ENCODE assay signal across 8 mouse cellular contexts in genomic region chr9:25253478-25253824, GRCm38 (mm10). TPM values are rescaled to one million over a fixed set of nuclear protein-coding genes. Genes with fewer than 3 reads are reported as not detected.
A peak's percentile ranks its signal among the peaks of the same experiment; 100 is the strongest.
DNase-seq lines count a peak whose midpoint lies in the region; ATAC-seq and TF ChIP-seq lines count a peak whose summit lies in the region.

No protein-coding gene starts in this region.

- peak overlapping the region; percentile 64 for H3K4me3 ChIP-seq in kidney, adult 2 months (ENCODE audit: insufficient read depth, low read depth, low read length)
- H3K4me3 ChIP-seq in MEL (ENCODE audit: control insufficient read depth in 1 of 2, insufficient read depth in 1 of 2, low read depth in 2 of 2, low read length in 2 of 2), result peak overlapping the region; percentile 59 to 95
- peak overlapping the region; percentile 97 for H3K4me3 ChIP-seq in hindbrain, embryonic 12.5 days
- H3K4me3 ChIP-seq in midbrain, embryonic 12.5 days, result peak overlapping the region; percentile 99

- H3K36me3 ChIP-seq in kidney, adult 2 months (ENCODE audit: control insufficient read depth, insufficient read depth, low read length), result no peaks in the 10 kb centered on the region
- H3K36me3 ChIP-seq in MEL (ENCODE audit: control insufficient read depth in 1 of 2, insufficient read depth in 2 of 2, low read length in 2 of 2), result peaks cover 0 to 33% of the 10 kb centered on the region in 2 experiments; a peak in 2 of 4 replicates
- H3K36me3 ChIP-seq in hindbrain, embryonic 12.5 days, result no peaks in the 10 kb centered on the region
- no peaks in the 10 kb centered on the region for H3K36me3 ChIP-seq in midbrain, embryonic 12.5 days

- under 1% methylated on average over 3 of the region's 3 CpGs for WGBS in kidney, adult 2 months
- 7% methylated on average over 3 of the region's 3 CpGs for WGBS in hindbrain, embryonic 12.5 days
- 15% methylated on average over 3 of the region's 3 CpGs for WGBS in midbrain, embryonic 12.5 days

- H3K4me1 ChIP-seq in kidney, adult 2 months (ENCODE audit: control insufficient read depth, insufficient read depth, low read length), result peaks cover 6% of the 10 kb centered on the region; the same call in 1 of the 2 replicates
- peaks cover 0 to 11% of the 10 kb centered on the region in 2 experiments; a peak in 3 of 4 replicates for H3K4me1 ChIP-seq in MEL (ENCODE audit: control insufficient read depth in 1 of 2, insufficient read depth in 2 of 2, low read length in 2 of 2)
- H3K4me1 ChIP-seq in hindbrain, embryonic 12.5 days, result peaks cover 14% of the 10 kb centered on the region
- peaks cover 15% of the 10 kb centered on the region for H3K4me1 ChIP-seq in midbrain, embryonic 12.5 days

- no peak for TF ChIP-seq EP300 in MEL (IDR thresholded peaks at IDR 0.05; ENCODE audit: low read depth in 1 of 2, low read length in 2 of 2)

- no peak for DNase-seq in kidney, adult 2 months
- DNase-seq in kidney, adult 18-20 months, result no peak
- DNase-seq in MEL (ENCODE audit: low read depth, low spot score), result no peak
- no peak for DNase-seq in left cerebral cortex, postnatal 25 days (ENCODE audit: low spot score in 2 of 2)
- DNase-seq in left cerebral cortex, postnatal 36 days (ENCODE audit: low spot score in 2 of 2), result no peak
- DNase-seq in frontal cortex, postnatal 36 days (ENCODE audit: low spot score in 2 of 2), result no peak

- no peak for TF ChIP-seq CTCF in kidney, adult 2 months (conservative IDR thresholded peaks at IDR 0.05; ENCODE audit: insufficient read depth, insufficient read length, low read depth, low read length)
- no peak; a peak in 1 of 6 replicates for TF ChIP-seq CTCF in MEL (IDR thresholded peaks at IDR 0.05 in 2 of 3, conservative IDR thresholded peaks at IDR 0.05 in 1 of 3; ENCODE audit: control insufficient read depth in 1 of 3, insufficient read depth in 1 of 3, low read depth in 2 of 3, low read length in 3 of 3, poor library complexity in 1 of 3, severe bottlenecking in 1 of 3)

- no peak for TF ChIP-seq POLR2A in kidney, adult 2 months (IDR thresholded peaks at IDR 0.05; ENCODE audit: low read depth, low read length)
- no peak for TF ChIP-seq POLR2A in MEL (IDR thresholded peaks at IDR 0.05; ENCODE audit: control insufficient read depth in 1 of 2, insufficient read depth in 1 of 2, low read depth in 1 of 2, low read length in 2 of 2, poor library complexity in 1 of 2)

- H3K9ac ChIP-seq in MEL (ENCODE audit: control insufficient read depth, low read depth, low read length, poor library complexity, severe bottlenecking), result peak overlapping the region; percentile 97
- H3K9ac ChIP-seq in hindbrain, embryonic 12.5 days, result peak overlapping the region; percentile 99
- peak overlapping the region; percentile 98 for H3K9ac ChIP-seq in midbrain, embryonic 12.5 days (replicated peaks)

- peak overlapping the region; percentile 70 for H3K4me2 ChIP-seq in hindbrain, embryonic 12.5 days (replicated peaks)
- H3K4me2 ChIP-seq in midbrain, embryonic 12.5 days (replicated peaks), result peak overlapping the region; percentile 52

- ATAC-seq in hindbrain, embryonic 12.5 days (ENCODE audit: low FRiP score), result no peak
- no peak for ATAC-seq in midbrain, embryonic 12.5 days (ENCODE audit: low FRiP score, low read depth)

- TF ChIP-seq RAD21 in MEL (IDR thresholded peaks at IDR 0.05; ENCODE audit: low read depth, low read length), result no peak

- intact Hi-C loops in left cerebral cortex, postnatal 25 days (cut with DNase I), result no loop called here
- intact Hi-C loops in left cerebral cortex, postnatal 36 days (cut with DNase I), result loop anchor here (2.0 to 5.0 kb wide), 3 partner anchors 46 to 101 kb away; partner anchors contain the start of gene Herpud2

- peaks cover 39% of the 10 kb centered on the region for H3K79me2 ChIP-seq in MEL (ENCODE audit: control insufficient read depth, insufficient read depth, low read length, poor library complexity)

- H3K27me3 ChIP-seq in kidney, adult 2 months (replicated peaks; ENCODE audit: control insufficient read depth, insufficient read depth, low read length), result no peaks in the 10 kb centered on the region
- no peaks in the 10 kb centered on the region for H3K27me3 ChIP-seq in MEL (ENCODE audit: control insufficient read depth in 1 of 2, insufficient read depth in 2 of 2, low read length in 2 of 2)
- H3K27me3 ChIP-seq in hindbrain, embryonic 12.5 days, result no peaks in the 10 kb centered on the region
- H3K27me3 ChIP-seq in midbrain, embryonic 12.5 days, result no peaks in the 10 kb centered on the region

- H3K9me3 ChIP-seq in MEL (replicated peaks; ENCODE audit: insufficient read depth, low read length), result no peaks in the 10 kb centered on the region
- no peaks in the 10 kb centered on the region for H3K9me3 ChIP-seq in hindbrain, embryonic 12.5 days (replicated peaks)
- no peaks in the 10 kb centered on the region for H3K9me3 ChIP-seq in midbrain, embryonic 12.5 days

- H3K27ac ChIP-seq in kidney, adult 2 months (ENCODE audit: insufficient read depth, low read depth, low read length), result peak overlapping the region; percentile 76
- H3K27ac ChIP-seq in MEL (ENCODE audit: control insufficient read depth, low read depth, low read length), result peak overlapping the region; percentile 56
- H3K27ac ChIP-seq in hindbrain, embryonic 12.5 days, result peak overlapping the region; percentile 98
- peak overlapping the region; percentile 100 for H3K27ac ChIP-seq in midbrain, embryonic 12.5 days (replicated peaks)

TF ChIP-seq in MEL, 35 proteins besides CTCF, POLR2A, EP300 and RAD21:
- TF ChIP-seq CHD1 (IDR thresholded peaks at IDR 0.05; ENCODE audit: low read depth, low read length), result peak; percentile 49; the same call in 1 of the 2 replicates
- TF ChIP-seq SIN3A (IDR thresholded peaks at IDR 0.05; ENCODE audit: low read length), result 0 out of 2 replicates have a peak, but pooled peaks have one; percentile 27
- no peak for TF ChIP-seq NRF1 (IDR thresholded peaks at IDR 0.05; ENCODE audit: insufficient read depth, low read depth, low read length, poor library complexity, severe bottlenecking)

RNA-seq across cellular contexts. Expression of gene Sept7, which starts 1.2 kb away (rescaled TPM):
- 6.3 and 10.9 TPM in 2 replicates for polyA plus RNA-seq in kidney, adult 2 months (2012; rRNA removed)
- 67.0 and 75.2 TPM in 2 replicates for total RNA-seq in MEL (2012; rRNA removed)
- 100 to 1,000 TPM in 1 of 2 experiments, 10 to 100 TPM in 1; 66.7 to 254 TPM for polyA plus RNA-seq in MEL (2012; ENCODE audit: insufficient read depth in 1 of 2, insufficient read length in 2 of 2, low read depth in 1 of 2, low replicate concordance in 2 of 2, missing spikeins in 1 of 2)
- polyA plus RNA-seq in hindbrain, embryonic 12.5 days (2016; fragmentation: Nextera tagmentation; extraction: Ambion mirVana), result 278 and 296 TPM in 2 replicates
- 258 and 270 TPM in 2 replicates for polyA plus RNA-seq in midbrain, embryonic 12.5 days (2016; fragmentation: Nextera tagmentation; extraction: Ambion mirVana)
- total RNA-seq in left cerebral cortex, postnatal 25 days (2021), result 100 to 1,000 TPM; 372 to 405 TPM
- total RNA-seq in left cerebral cortex, postnatal 36 days (2021), result 100 to 1,000 TPM; 381 to 384 TPM
